Mouse (Mus musculus): ENCODE results near the gene Clk1.
A peak's percentile ranks its signal among the peaks of the same experiment; 100 is the strongest.
"Not testable (repeated sequence)": the region's sequence is repeated elsewhere in the genome, so short reads cannot be mapped to it uniquely, and the experiment has no call there.

Gene Clk1

GRCm38 (mm10) chr1:58403745-58404144, 20.1 kb downstream of the Clk1 start:
- no peak for DNase-seq

GRCm38 (mm10) chr1:58401396-58401795, 22.5 kb downstream of the Clk1 start:
- DNase-seq, result no peak

- no peak for DNase-seq
Measured at GRCm38 (mm10) chr1:58397731-58398130, 26.1 kb downstream of the Clk1 start.

- no peak for DNase-seq
Measured at GRCm38 (mm10) chr1:58396179-58396578, 27.7 kb downstream of the Clk1 start.

GRCm38 (mm10) chr1:58395341-58395740, 28.5 kb downstream of the Clk1 start:
- no peak for DNase-seq

- DNase-seq, result peak; percentile 60
Measured at GRCm38 (mm10) chr1:58393284-58394195, 30.3 kb downstream of the Clk1 start.

- peak; percentile 94 for DNase-seq
Measured at GRCm38 (mm10) chr1:58392652-58393283, 31.1 kb downstream of the Clk1 start, which contains the start of gene Bzw1. Bzw1 (plus strand) TSS chr1:58392898.

GRCm38 (mm10) chr1:58392268-58392651, 31.6 kb downstream of the Clk1 start:
- DNase-seq, result no peak

- DNase-seq, result no peak
Measured at GRCm38 (mm10) chr1:58391421-58392267, 32.2 kb downstream of the Clk1 start.

- DNase-seq, result peak; percentile 23
Measured at GRCm38 (mm10) chr1:58382586-58383281, 41.1 kb downstream of the Clk1 start.

- DNase-seq, result no peak
Measured at GRCm38 (mm10) chr1:58375574-58376147, 48.2 kb downstream of the Clk1 start.

GRCm38 (mm10) chr1:58374266-58374665, 49.6 kb downstream of the Clk1 start:
- not testable (repeated sequence) for DNase-seq

GRCm38 (mm10) chr1:58369716-58370115, 54.1 kb downstream of the Clk1 start:
- no peak for DNase-seq

- no peak for DNase-seq
Measured at GRCm38 (mm10) chr1:58366737-58367471, 57.0 kb downstream of the Clk1 start.

GRCm38 (mm10) chr1:58365829-58366228, 58.0 kb downstream of the Clk1 start:
- no peak for DNase-seq

- DNase-seq, result peak; percentile 16
Measured at GRCm38 (mm10) chr1:58364551-58364950, 59.3 kb downstream of the Clk1 start.

- DNase-seq, result no peak
Measured at GRCm38 (mm10) chr1:58362296-58362695, 61.6 kb downstream of the Clk1 start.

Measured in kidney, adult 18-20 months (tissue).